Mouse (Mus musculus) ovary, adult 10 weeks (tissue): ENCODE results near the gene Olfr292. TPM values are rescaled to one million over a fixed set of nuclear protein-coding genes. Genes with fewer than 3 reads are reported as not detected.

ENCODE experiments used
- polyA plus RNA-seq: library from polyadenylated mRNA; stranded (reverse); fragments of 350-450 nt; fragmentation: Illumina TruSeq; extraction: RNeasy Lipid Tissue Mini Kit (QIAGEN cat#74804); gene quantifications from one replicate; pipeline ENCODE4 v1.2.3, GENCODE M21; 2014

Gene Olfr292
- polyA plus RNA-seq, result not detected

DNA sequence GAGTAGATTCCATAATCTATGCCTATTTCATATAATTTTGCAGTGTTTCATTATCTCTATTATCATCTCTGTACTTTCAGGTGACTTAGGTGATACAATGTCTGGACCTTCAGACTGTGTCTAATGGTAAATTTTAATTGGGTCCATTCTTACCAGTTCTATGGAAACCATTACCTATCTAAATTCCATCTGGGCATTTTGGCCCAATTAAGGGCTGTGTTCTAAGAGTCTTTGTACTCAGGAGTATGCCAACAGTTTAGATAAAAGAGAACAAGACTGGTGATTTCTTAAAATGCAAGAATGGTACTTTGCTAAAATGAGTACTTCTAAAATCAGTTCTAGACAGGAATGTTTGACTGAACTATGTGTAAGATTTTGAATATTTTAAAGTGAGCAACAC, at the start of gene Olfr292:
Gene Olfr292, plus strand, starts transcription at position 301 of the 400 bp plus-strand sequence.

DNA sequence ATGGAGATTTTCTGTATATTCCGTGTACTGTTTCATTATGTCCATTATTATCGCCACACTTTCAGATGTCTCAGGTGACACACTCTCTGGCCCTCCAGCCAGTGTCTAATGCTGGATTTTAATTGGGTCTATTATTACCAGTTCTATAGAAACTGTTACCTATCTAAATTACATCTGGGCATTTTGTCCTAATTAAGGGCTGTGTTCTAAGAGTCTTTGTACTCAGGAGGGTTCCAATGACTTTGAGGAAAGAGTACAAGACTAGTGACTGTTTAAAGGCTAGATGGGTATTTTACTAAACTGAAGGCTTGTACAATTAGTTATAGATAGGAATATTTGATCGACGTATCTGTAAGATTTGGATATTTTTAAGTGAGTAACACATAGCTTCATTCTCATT, 39.4 kb upstream of the Olfr292 start, which contains the start of gene Olfr293:
Gene Olfr293, plus strand, starts transcription at position 301 of the 400 bp plus-strand sequence.

Other genes with a start within 250 kb of the Olfr292 start
- not detected for gene Olfr299, start 228.4 kb upstream of the Olfr292 start, polyA plus RNA-seq
- not detected for gene Olfr298, start 195.8 kb upstream of the Olfr292 start, polyA plus RNA-seq
- gene Olfr297, start 168.4 kb upstream of the Olfr292 start, polyA plus RNA-seq, result not detected
- gene Olfr295, start 104.5 kb upstream of the Olfr292 start, polyA plus RNA-seq, result not detected
- not detected for gene Olfr294, start 71.7 kb upstream of the Olfr292 start, polyA plus RNA-seq
- gene Olfr293, start 39.3 kb upstream of the Olfr292 start, polyA plus RNA-seq, result not detected
- 5.0 TPM for gene Folh1, start 87.6 kb downstream of the Olfr292 start, polyA plus RNA-seq
- gene Vmn2r77, start 106.7 kb downstream of the Olfr292 start, polyA plus RNA-seq, result not detected
- not detected for gene Vmn2r78, start 226.8 kb downstream of the Olfr292 start, polyA plus RNA-seq